Mouse (Mus musculus): ENCODE measurements around the gene BC028528.
A peak's percentile ranks its signal among the peaks of the same experiment; 100 is the strongest.
"Not testable (repeated sequence)": the region's sequence is repeated elsewhere in the genome, so short reads cannot be mapped to it uniquely, and the experiment has no call there.

Gene BC028528

GRCm38 (mm10) chr3:95879063-95879462 lies 12.7 kb downstream of the BC028528 start:
- no peak for DNase-seq (ENCODE audit: low spot score in 2 of 2)

DNA sequence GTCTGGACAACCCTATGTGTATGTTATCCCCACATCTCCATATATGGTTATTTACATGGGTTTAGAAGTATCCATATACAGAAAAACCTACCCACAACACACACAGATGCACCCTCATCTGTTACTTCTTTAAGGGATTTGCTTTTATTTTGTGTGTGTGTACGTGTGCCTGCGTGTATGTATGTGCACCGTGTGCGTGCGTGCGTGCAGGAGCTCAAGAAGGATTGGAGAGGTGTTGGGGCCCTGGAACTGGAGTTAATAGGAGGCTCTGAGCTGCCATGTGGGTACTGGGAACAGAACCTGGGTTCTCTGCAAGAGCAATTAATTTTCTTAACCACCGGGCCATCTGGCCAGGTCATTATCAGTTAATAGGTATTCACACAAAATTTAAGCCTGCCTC lies 19.8 kb downstream of the BC028528 start:
- DNase-seq (ENCODE audit: low spot score in 2 of 2) = no peak

DNA sequence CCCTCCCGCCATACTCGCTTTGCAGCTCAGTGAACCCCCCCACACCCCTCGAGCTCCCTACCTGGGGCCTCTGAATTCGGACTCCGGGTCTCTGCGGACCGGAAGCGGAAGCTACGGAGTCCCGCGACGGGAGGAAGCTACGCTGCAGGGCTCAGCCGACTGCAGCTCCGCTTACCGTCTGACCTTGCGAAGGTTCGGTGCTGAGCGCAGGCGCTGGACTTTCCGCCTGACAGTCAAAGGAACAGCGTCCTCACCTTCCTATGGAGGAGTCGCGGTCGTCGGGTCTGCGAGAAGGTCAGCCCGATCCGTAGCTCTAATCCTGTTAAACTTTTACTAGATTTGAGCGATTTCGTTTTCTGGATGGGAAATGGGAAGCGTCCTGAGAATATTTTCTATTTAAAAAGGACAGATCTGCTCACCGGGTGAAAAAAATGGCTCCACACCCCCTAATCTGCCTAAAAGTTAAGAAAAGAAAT lies 20.4 kb downstream of the BC028528 start, which contains the start of gene Mrps21:
Gene Mrps21 (minus strand): TSS at position 128 of the 476 bp plus-strand sequence.
- peak; percentile 91 to 92 for DNase-seq (ENCODE audit: low spot score in 2 of 2)

DNA sequence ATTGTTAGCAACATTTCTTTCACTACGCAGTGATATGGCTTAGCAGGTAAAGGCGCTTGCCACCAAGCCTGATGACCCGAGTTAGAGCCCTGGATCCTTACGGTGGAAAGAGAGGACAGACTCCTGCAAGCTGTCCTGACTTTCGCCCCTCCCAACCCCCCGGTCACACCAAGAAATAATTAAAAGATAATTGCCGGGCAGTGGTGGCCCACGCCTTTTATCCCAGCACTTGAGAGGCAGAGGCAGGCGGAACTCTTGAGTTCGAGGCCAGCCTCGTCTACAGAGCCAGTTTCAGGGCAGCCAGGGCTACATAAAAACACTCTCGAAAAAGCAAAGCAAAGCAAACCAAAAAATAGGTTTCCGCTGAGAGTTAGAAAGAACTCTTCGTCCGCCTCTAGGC lies 20.8 kb downstream of the BC028528 start:
- no peak for DNase-seq (ENCODE audit: low spot score in 2 of 2)

GRCm38 (mm10) chr3:95867408-95867807 lies 24.4 kb downstream of the BC028528 start:
- no peak for DNase-seq (ENCODE audit: low spot score in 2 of 2)

GRCm38 (mm10) chr3:95866071-95866470 lies 25.7 kb downstream of the BC028528 start:
- no peak for DNase-seq (ENCODE audit: low spot score in 2 of 2)

DNA sequence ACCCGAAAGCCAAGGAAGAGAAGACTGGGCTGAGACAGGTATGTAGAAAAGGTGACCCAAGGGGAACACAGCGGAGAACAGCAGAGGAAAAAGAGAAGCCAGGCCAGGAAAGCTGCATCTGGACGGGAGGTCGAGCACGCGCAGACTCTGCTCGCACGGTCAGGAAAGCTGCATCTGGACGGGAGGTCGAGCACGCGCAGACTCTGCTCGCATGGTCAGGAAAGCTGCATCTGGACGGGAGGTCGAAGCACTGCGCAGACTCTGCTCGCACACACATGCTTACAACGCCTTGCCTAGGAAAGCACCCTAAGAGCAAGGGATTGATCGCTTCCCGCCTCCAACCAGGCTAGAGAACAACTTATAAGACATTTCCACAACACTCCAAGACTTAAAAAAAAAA lies 26.2 kb downstream of the BC028528 start:
- peak in 1 of 2 experiments; percentile 23 for DNase-seq (ENCODE audit: low spot score in 2 of 2)

GRCm38 (mm10) chr3:95865050-95865449 lies 26.8 kb downstream of the BC028528 start:
- DNase-seq (ENCODE audit: low spot score in 2 of 2) = peak; percentile 66 to 79

DNA sequence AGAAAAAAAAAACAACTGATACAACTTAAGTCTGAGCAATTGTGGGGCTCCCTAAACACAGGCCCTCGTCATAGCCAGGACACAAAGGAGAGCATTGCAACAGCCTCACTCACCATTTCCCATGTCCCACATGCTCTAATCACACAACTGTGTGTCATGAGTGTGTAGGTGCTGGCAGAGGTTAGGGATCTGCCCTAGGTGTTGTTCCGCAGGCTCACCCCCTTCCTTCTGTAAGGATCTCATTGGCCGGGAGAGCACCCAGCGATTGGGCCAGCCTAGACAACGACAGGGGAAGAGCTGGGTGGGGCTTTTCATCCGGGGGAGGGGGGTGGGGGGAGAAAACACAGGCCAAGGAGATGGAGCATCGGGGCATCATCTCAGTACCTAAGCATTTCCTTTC lies 28.2 kb downstream of the BC028528 start:
- peak in 1 of 2 experiments; percentile 18 for DNase-seq (ENCODE audit: low spot score in 2 of 2)

DNA sequence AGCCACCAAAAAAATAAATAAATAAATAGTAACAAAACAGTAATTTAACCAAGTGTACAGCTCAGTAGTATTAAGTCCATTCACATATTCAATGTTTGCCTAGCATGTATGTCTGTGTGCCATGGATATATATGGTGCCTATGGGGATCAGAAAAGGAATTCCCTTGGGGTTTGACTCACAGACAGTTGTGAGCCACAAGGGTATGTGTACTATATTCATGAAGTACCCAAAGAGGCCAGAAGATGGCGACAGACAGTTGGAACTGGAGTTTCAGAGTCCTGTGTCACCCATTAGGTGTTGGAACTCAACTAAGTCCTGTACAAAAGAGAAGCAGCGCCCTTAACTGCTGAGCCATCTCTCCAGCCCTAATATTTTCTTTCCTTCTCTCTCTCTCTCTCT lies 30.0 kb downstream of the BC028528 start:
- DNase-seq (ENCODE audit: low spot score in 2 of 2) = peak; percentile 77 to 82

DNA sequence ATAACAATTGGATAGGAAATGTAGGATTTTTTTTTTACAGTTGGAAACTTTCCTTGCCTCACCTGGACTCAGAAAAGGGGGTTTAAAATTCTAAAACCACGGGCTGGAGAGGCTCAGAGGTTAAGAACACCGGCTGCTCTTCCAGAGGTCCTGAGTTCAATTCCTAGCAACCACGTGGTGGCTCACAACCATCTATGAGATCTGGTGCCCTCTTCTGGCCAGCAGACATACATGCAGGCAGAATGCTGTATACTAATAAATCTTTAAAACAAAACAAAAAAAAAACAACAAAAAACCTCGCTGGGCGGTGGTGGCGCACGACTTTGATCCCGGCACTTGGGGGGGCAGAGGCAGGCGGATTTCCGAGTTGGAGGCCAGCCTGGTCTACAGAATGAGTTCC lies 30.6 kb downstream of the BC028528 start:
- DNase-seq (ENCODE audit: low spot score in 2 of 2) = no peak

DNA sequence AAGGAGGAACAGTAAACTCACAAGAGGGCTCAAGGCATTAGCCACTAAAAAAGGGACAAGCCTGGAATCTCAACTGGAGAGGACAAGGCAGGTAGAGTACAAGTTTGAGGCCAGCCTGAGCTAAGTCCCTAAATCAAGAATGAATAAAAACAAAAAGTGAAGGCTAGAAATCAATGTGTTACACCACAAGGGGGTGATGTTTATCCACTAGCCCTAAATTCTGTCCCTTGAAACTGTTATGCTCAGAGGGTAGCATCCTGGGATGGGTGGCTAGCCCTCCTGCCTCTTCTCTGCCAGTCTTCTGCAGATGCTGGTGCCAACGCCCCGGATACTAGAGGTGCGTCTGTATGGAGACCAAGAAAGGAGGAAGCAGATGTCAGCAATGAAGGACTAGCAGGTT lies 31.5 kb downstream of the BC028528 start:
- no peak for DNase-seq (ENCODE audit: low spot score in 2 of 2)

DNA sequence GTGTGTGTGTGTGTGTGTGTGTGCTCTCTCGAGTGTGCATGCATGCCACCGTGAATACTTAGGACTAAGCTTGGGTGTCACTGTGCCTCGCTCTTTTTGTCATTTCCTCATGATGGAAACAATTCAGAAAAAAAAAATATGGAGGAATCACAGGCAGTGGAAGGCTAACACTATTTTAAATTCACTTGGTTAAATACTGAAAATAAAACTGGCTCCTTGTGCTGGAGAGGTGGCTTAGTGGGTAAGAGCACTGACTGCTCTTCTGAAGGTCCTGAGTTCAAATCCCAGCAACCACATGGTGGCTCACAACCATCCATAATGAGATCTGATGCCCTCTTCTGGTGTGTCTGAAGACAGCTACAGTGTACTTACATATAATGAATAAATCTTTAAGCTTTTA lies 33.5 kb downstream of the BC028528 start:
- DNase-seq (ENCODE audit: low spot score in 2 of 2) = not testable (repeated sequence)

DNA sequence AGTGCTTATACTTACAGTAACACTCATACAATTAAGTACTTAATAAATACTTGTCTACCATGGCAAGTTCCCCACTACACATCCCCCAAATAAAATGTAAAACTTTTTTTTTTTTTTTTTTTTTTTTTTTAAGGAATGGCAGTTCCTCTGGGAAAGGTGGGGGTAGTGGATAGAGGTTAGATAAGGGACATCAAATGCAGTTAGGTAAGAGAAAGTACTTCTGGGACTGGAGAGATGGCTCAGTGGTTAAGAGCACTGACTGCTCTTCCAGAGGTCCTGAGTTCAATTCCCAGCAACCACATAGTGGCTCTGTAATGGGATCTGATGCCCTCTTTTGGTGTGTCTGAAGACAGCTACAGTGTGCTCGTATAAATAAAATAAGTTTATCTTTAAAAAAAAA lies 34.8 kb downstream of the BC028528 start:
- not testable (repeated sequence) for DNase-seq (ENCODE audit: low spot score in 2 of 2)

DNA sequence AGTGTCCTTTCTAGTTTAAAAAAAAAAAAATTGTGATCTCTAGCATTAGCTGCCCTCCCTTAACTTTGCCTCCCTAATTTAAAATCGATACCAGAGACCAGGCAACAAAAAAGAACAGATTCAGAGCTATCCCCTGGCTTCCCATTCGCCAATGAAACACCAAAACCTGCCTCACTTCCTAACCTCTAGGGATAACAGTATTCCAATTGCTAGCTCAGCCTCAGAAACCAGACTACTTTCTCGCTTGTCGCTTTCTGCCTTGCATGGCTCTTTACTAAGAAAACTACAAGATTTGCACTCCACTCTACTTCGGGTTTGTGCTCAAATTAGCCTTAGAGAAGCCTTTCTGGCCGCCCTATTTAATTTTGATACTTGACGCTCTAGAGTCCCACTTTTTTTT lies 35.7 kb downstream of the BC028528 start:
- DNase-seq (ENCODE audit: low spot score in 2 of 2) = no peak

GRCm38 (mm10) chr3:95855502-95856089 lies 36.2 kb downstream of the BC028528 start, which contains the start of gene Prpf3:
Prpf3 (minus strand) TSS chr3:95855885.
- DNase-seq (ENCODE audit: low spot score in 2 of 2) = peak; percentile 96

GRCm38 (mm10) chr3:95851317-95851716 lies 40.5 kb downstream of the BC028528 start:
- no peak for DNase-seq (ENCODE audit: low spot score in 2 of 2)

DNA sequence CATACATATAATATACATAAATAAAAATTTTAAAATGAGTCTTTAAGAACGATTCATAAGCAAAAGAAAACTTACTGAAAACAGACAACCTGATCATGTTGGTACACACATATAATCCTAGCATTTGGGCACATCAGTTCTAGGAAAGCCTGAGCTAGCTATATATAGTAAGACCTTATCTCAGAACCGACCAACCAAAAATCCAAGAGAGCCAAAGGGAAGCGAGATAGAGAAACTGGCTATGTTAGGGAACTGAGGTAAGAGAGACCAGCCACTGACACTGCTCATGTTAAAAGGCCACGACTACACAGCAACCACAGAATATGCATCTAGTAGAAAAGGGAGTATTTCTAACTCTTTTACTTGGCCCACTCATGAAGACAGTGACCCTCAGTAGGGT lies 41.2 kb downstream of the BC028528 start:
- no peak for DNase-seq (ENCODE audit: low spot score in 2 of 2)

DNA sequence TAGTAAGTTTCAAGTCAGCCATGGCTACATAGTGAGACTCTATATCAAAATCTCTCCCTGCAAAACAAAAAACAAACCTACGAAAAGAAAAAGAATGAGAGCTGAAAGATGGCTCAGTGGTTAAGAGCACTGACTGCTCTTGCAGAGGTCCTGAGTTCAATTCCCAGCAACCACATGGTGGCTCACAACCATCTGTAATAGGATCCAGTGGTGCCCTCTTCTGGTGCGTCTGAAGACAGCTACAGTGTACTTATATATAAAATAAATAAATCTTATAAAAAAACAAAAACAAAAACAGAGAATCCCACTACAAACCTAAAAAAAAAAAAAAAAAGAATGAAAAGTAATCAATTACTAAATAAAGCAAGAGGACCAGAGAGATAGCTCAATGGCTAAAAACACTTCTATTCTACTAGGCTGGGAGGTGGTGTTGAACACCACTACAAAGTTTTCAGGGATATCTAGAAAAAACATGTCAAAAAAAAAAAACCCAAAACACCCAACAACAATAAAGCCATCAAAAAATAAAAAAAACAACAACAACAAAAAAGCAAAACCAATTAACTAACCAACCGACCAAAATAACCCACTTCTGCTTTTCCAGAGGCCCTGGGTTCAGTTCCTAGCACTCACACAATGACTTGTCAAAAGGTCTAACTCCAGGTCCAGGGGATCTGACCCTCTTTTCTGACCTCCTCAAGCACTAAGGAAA lies 49.1 kb downstream of the BC028528 start:
- no peak for DNase-seq (ENCODE audit: low spot score in 2 of 2)

- DNase-seq (ENCODE audit: low spot score in 2 of 2) = no peak
Observed at GRCm38 (mm10) chr3:95839250-95839649, 52.6 kb downstream of the BC028528 start.

Data from right cerebral cortex, postnatal 10 days (tissue).